Mouse (Mus musculus) MEL (cell line): ENCODE results near the gene Top2a.

Experiments
- KAT2A ChIP-seq: conservative IDR thresholded peaks from 2 replicates; pipeline ENCODE4 v1.6.1; 2012; ENCODE audit warnings: low read depth, low read length, improper control_type of control experiment, inconsistent platforms
- ZC3H11A ChIP-seq: IDR thresholded peaks from 2 replicates; pipeline ENCODE4 v1.6.1; 2012; ENCODE audit warnings: low read depth, mild to moderate bottlenecking, inconsistent platforms, low read length, improper control_type of control experiment

DNA sequence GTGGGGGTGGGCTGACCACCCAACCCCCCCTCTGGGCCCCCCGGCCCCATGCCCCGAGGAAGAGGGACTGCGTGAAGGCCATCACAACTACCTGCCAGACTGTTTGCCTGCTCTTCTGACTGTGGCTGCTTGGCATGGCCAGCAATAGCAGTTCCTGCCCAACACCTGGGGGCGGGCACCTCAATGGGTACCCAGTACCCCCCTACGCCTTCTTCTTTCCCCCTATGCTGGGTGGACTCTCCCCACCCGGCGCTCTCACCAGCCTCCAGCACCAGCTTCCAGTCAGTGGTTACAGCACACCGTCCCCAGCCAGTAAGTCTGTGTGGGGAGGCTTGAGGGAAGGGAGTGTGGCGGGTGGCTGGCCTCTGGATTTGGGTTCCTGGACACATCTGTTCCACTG is 73.5 kb downstream of the Top2a start:
- TF ChIP-seq KAT2A: no peak
- no peak for TF ChIP-seq ZC3H11A
